14 mouse cellular contexts compared by ENCODE assay signal in the genomic region with DNA sequence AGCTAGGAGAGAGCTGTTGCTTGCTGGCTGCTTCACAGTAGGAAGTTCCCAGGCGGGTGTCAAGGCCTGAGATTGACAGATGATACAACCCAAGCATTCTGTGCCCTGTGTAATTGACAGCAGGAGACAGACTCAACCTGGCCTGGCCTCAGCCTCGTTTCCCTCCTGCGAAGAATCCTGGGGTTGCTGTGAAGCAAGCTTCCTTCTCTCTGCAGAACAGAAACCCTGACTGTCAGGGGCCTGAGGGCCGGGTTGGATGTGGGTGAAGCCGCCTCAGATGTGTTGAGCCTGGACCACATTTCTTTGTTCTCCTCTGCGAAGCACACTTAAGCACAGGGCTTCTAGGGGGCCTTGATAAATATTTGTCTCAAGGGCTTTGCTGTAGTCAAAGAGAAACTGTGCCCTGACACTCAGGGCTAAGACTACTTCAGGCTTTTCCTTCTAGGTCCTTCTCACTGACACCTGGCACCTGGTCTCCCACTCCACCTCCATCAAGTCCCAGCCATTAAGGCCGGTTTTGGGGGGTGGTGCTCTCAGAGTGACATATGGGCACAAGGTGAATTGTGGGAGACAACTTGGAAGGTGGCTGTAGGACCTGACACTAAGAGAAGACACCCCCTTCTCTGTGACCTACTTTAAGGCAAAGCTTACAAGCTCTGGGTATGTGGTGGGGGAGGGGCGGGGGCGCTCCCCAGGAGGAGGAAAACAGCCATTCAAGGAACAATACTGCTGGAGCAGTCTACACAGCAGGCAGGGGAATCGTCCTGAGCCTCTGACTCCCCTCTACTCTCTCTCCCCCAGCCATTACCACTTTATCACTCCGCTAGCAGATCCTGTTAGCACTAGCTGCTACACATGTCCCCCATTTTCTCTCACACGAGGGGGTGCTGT.
DNase-seq lines count a peak whose midpoint lies in the region; ATAC-seq lines count a peak whose summit lies in the region.
"Had no signal": no experiment of that assay in that cellular context is flagged by ENCODE, and none has a peak within 500 bp of the region (broad histone marks: within the 10 kb centered on the region; RNA-seq: fewer than 3 reads in every experiment).

No protein-coding gene starts in this region.

- H3K4me1 ChIP-seq in forebrain, embryonic 14.5 days (ENCODE audit: control insufficient read depth, insufficient read depth, low read length), result peaks cover 12% of the 10 kb centered on the region; the same call in 1 of the 2 replicates
- peaks cover 18% of the 10 kb centered on the region for H3K4me1 ChIP-seq in forebrain, embryonic 13.5 days
- H3K4me1 ChIP-seq in liver, embryonic 16.5 days (ENCODE audit: control insufficient read depth, low read depth, low read length), result peaks cover 35% of the 10 kb centered on the region

- DNase-seq in forebrain, embryonic 14.5 days (ENCODE audit: low spot score), result no peak
- peak; percentile 26 for DNase-seq in lung, postnatal 10 days
- DNase-seq in lung, adult 18-20 months, result no peak
- DNase-seq in thymus, postnatal 36 days, result peak; percentile 59 to 72
- no peak for DNase-seq in cerebellum, postnatal 14 days
- no peak for DNase-seq in adrenal gland, postnatal 10 days
- DNase-seq: B cell, adult 2 months; gastrocnemius, postnatal 36 days; kidney, adult 2 months had no signal

- WGBS in forebrain, embryonic 14.5 days, result 27% methylated on average over 11 of the region's 12 CpGs
- 24% methylated on average over 11 of the region's 12 CpGs for WGBS in forebrain, embryonic 13.5 days
- WGBS in liver, embryonic 16.5 days (ENCODE audit: insufficient replicate concordance), result 30% methylated on average over 12 of the region's 12 CpGs

- H3K27ac ChIP-seq in forebrain, embryonic 14.5 days (ENCODE audit: low read depth, low read length), result no peak overlapping the region
- no peak overlapping the region for H3K27ac ChIP-seq in forebrain, embryonic 13.5 days
- H3K27ac ChIP-seq in liver, embryonic 16.5 days (ENCODE audit: low read length), result peak overlapping the region; percentile 47; the same call in 1 of the 2 replicates
- H3K27ac ChIP-seq: left cerebral cortex, adult 2 months had no signal

- no peak overlapping the region for H3K4me2 ChIP-seq in forebrain, embryonic 14.5 days (ENCODE audit: low read length)
- H3K4me2 ChIP-seq in forebrain, embryonic 13.5 days, result no peak overlapping the region
- peak overlapping the region; percentile 36; the same call in 1 of the 2 replicates for H3K4me2 ChIP-seq in liver, embryonic 16.5 days (ENCODE audit: low read depth, low read length)

- no peak overlapping the region for H3K9ac ChIP-seq in forebrain, embryonic 14.5 days (ENCODE audit: low read length)
- no peak overlapping the region for H3K9ac ChIP-seq in forebrain, embryonic 13.5 days
- no peak overlapping the region for H3K9ac ChIP-seq in liver, embryonic 16.5 days (ENCODE audit: low read depth, low read length)

- H3K4me3 ChIP-seq in forebrain, embryonic 14.5 days (ENCODE audit: low read depth, low read length), result no peak overlapping the region
- no peak overlapping the region for H3K4me3 ChIP-seq in forebrain, embryonic 13.5 days
- no peak overlapping the region for H3K4me3 ChIP-seq in liver, embryonic 16.5 days (ENCODE audit: low read depth, low read length)
- H3K4me3 ChIP-seq: erythroblast, embryonic 14.5 days; left cerebral cortex, adult 2 months had no signal

- H3K9me3 ChIP-seq in forebrain, embryonic 14.5 days (replicated peaks; ENCODE audit: control insufficient read depth, low read length), result no peaks in the 10 kb centered on the region
- no peaks in the 10 kb centered on the region for H3K9me3 ChIP-seq in forebrain, embryonic 13.5 days (replicated peaks)
- no peaks in the 10 kb centered on the region for H3K9me3 ChIP-seq in liver, embryonic 16.5 days (replicated peaks; ENCODE audit: control insufficient read depth, low read length)

- H3K27me3 ChIP-seq in forebrain, embryonic 14.5 days (replicated peaks; ENCODE audit: control insufficient read depth, insufficient read depth, low read length), result no peaks in the 10 kb centered on the region
- peaks cover 5% of the 10 kb centered on the region; the same call in 1 of the 2 replicates for H3K27me3 ChIP-seq in forebrain, embryonic 13.5 days
- H3K27me3 ChIP-seq in liver, embryonic 16.5 days (ENCODE audit: control insufficient read depth, insufficient read depth, low read depth, low read length), result no peaks in the 10 kb centered on the region

- H3K36me3 ChIP-seq in forebrain, embryonic 14.5 days (ENCODE audit: control insufficient read depth, insufficient read depth, low read length), result no peaks in the 10 kb centered on the region
- no peaks in the 10 kb centered on the region for H3K36me3 ChIP-seq in forebrain, embryonic 13.5 days (ENCODE audit: poor library complexity, severe bottlenecking)
- no peaks in the 10 kb centered on the region for H3K36me3 ChIP-seq in liver, embryonic 16.5 days (ENCODE audit: control insufficient read depth, insufficient read depth)

- ATAC-seq in forebrain, embryonic 14.5 days, result peak; percentile 18; the same call in 1 of the 2 replicates
- ATAC-seq in forebrain, embryonic 13.5 days, result no peak
- peak; percentile 23; the same call in 1 of the 2 replicates for ATAC-seq in liver, embryonic 16.5 days (ENCODE audit: low read depth)
- ATAC-seq: midbrain, embryonic 16.5 days had no signal

Comparison
In these comparisons a context has a peak if more than half of its experiments do, and no peak if none do; other contexts are left out.
1. DNase-seq: peak in lung, postnatal 10 days (single experiment) and thymus, postnatal 36 days (2 of 2); none in forebrain, embryonic 14.5 days (single experiment), lung, adult 18-20 months (0 of 2), cerebellum, postnatal 14 days (0 of 2) and adrenal gland, postnatal 10 days (single experiment).